Mouse (Mus musculus) neural tube, embryonic 14.5 days (tissue): ENCODE measurements around the gene Igfals. TPM values are rescaled to one million over a fixed set of nuclear protein-coding genes. Genes with fewer than 3 reads are reported as not detected.

ENCODE experiments used
- ATAC-seq: fragments of 200-750 bp; cut with Nextera tagmentation; 2 replicates; pipeline ENCODE4 v1.8.0; 2017; ENCODE audit warnings: low read depth, mild to moderate bottlenecking, moderate TSS enrichment, moderate library complexity
- H3K27ac ChIP-seq: fragments of 300-500 bp; sonication (generic); 2 replicates; pipeline ENCODE4 v1.5.1; 2014; ENCODE audit warnings: low read depth, mild to moderate bottlenecking, control low read depth, low read length, moderate library complexity, mixed read lengths
- H3K27me3 ChIP-seq: fragments of 300-500 bp; sonication (generic); 2 replicates; pipeline ENCODE4 v1.6.1; 2014; ENCODE audit warnings: low read length; ENCODE audit not compliant: control insufficient read depth, insufficient read depth
- H3K36me3 ChIP-seq: fragments of 300-500 bp; sonication (generic); 2 replicates; pipeline ENCODE4 v1.6.1; 2014; ENCODE audit warnings: low read length, mixed read lengths; ENCODE audit not compliant: control insufficient read depth, insufficient read depth
- H3K4me1 ChIP-seq: fragments of 300-500 bp; sonication (generic); 2 replicates; pipeline ENCODE4 v1.6.1; 2014; ENCODE audit warnings: low read length; ENCODE audit not compliant: control insufficient read depth, insufficient read depth
- H3K4me2 ChIP-seq: fragments of 300-500 bp; sonication (generic); 2 replicates; pipeline ENCODE4 v1.6.1; 2014; ENCODE audit warnings: mild to moderate bottlenecking, low read depth, low read length, control low read depth
- H3K4me3 ChIP-seq: fragments of 300-500 bp; sonication (generic); 2 replicates; pipeline ENCODE4 v1.5.1; 2014; ENCODE audit warnings: low read depth, low read length, control low read depth, mixed read lengths
- H3K9ac ChIP-seq: fragments of 300-500 bp; sonication (generic); replicated peaks from 2 replicates; pipeline ENCODE4 v1.6.1; 2014; ENCODE audit warnings: low read depth, mild to moderate bottlenecking, control low read depth, low read length, mixed read lengths
- H3K9me3 ChIP-seq: fragments of 300-500 bp; sonication (generic); 2 replicates; pipeline ENCODE4 v1.6.1; 2016; ENCODE audit warnings: low read length; ENCODE audit not compliant: control insufficient read depth
- WGBS: fragments of 180-500 bp; shearing (Covaris S2); extraction: QIAGEN DNeasy Blood & Tissue Kit; methylation state at CpG from one replicate; pipeline ENCODE4 v1.1.7; 2014; 5-methylcytosine and 5-hydroxymethylcytosine counted together
- polyA plus RNA-seq: library from polyadenylated mRNA; unstranded; fragments of >200 nt; fragmentation: Nextera tagmentation; extraction: Ambion mirVana; gene quantifications from 2 replicates; pipeline ENCODE4 v1.2.1, GENCODE M21; 2014

The Igfals gene
- polyA plus RNA-seq, 1 experiment from 2014 or later: not detected

GRCm38 (mm10) chr17:24902671-24903474 is 37.1 kb downstream of the Igfals start:
- Histone ChIP-seq H3K4me3 (no peak overlapping the region), H3K36me3 (peaks cover 100% of the 10 kb centered on the region), H3K9me3 (no peaks in the 10 kb centered on the region), H3K27ac (no peak overlapping the region), H3K27me3 (no peaks in the 10 kb centered on the region), H3K4me2 (no peak overlapping the region), H3K4me1 (no peaks in the 10 kb centered on the region), H3K9ac (no peak overlapping the region)
- WGBS: 69% methylated on average over 9 of the region's 9 CpGs
- no peak for ATAC-seq

- Histone ChIP-seq H3K36me3 (peaks cover 100% of the 10 kb centered on the region), H3K4me2 (no peak overlapping the region), H3K9ac (no peak overlapping the region), H3K4me1 (no peaks in the 10 kb centered on the region), H3K27ac (no peak overlapping the region), H3K27me3 (no peaks in the 10 kb centered on the region), H3K9me3 (no peaks in the 10 kb centered on the region), H3K4me3 (no peak overlapping the region)
- WGBS: 95% methylated on average over 9 of the region's 9 CpGs
- ATAC-seq: no peak
Measured at GRCm38 (mm10) chr17:24903767-24904166, 38.0 kb downstream of the Igfals start.

GRCm38 (mm10) chr17:24907591-24907990 is 41.8 kb downstream of the Igfals start:
- Histone ChIP-seq H3K9me3 (no peaks in the 10 kb centered on the region), H3K36me3 (peaks cover 89% of the 10 kb centered on the region), H3K4me3 (no peak overlapping the region), H3K4me1 (no peaks in the 10 kb centered on the region), H3K27me3 (no peaks in the 10 kb centered on the region), H3K9ac (no peak overlapping the region), H3K27ac (no peak overlapping the region), H3K4me2 (no peak overlapping the region)
- no peak for ATAC-seq
- 93% methylated on average over 2 of the region's 2 CpGs for WGBS

GRCm38 (mm10) chr17:24913984-24914383 is 48.2 kb downstream of the Igfals start:
- no peak for ATAC-seq
- Histone ChIP-seq H3K36me3 (peaks cover 85% of the 10 kb centered on the region), H3K27me3 (no peaks in the 10 kb centered on the region)

GRCm38 (mm10) chr17:24923246-24923645 is 57.4 kb downstream of the Igfals start:
- Histone ChIP-seq H3K4me1 (no peaks in the 10 kb centered on the region), H3K27ac (no peak overlapping the region), H3K36me3 (peaks cover 87% of the 10 kb centered on the region), H3K4me3 (no peak overlapping the region), H3K4me2 (no peak overlapping the region), H3K9me3 (no peaks in the 10 kb centered on the region), H3K9ac (no peak overlapping the region), H3K27me3 (no peaks in the 10 kb centered on the region)
- 92% methylated on average over 1 of the region's 1 CpGs for whole genome bisulfite sequencing
- no peak for ATAC-seq

More at GRCm38 (mm10) chr17:24913984-24914383, 48.2 kb downstream of the Igfals start:
- no peak overlapping the region for H3K9ac ChIP-seq
- H3K27ac ChIP-seq: no peak overlapping the region
- no peaks in the 10 kb centered on the region for H3K4me1 ChIP-seq
- H3K9me3 ChIP-seq: no peaks in the 10 kb centered on the region
- H3K4me3 ChIP-seq: no peak overlapping the region
- H3K4me2 ChIP-seq: no peak overlapping the region

- no peak overlapping the region for H3K4me2 ChIP-seq
- H3K27ac ChIP-seq: no peak overlapping the region
- H3K27me3 ChIP-seq: no peaks in the 10 kb centered on the region
- peaks cover 5% of the 10 kb centered on the region; the same call in 1 of the 2 replicates for H3K4me1 ChIP-seq
- H3K36me3 ChIP-seq: peaks cover 25% of the 10 kb centered on the region
- no peak for ATAC-seq
- no peak overlapping the region for H3K9ac ChIP-seq
- no peaks in the 10 kb centered on the region for H3K9me3 ChIP-seq
- WGBS: 90% methylated on average over 1 of the region's 1 CpGs
- no peak overlapping the region for H3K4me3 ChIP-seq
Measured at GRCm38 (mm10) chr17:24929506-24929905, 63.7 kb downstream of the Igfals start.

Other genes starting within 250 kb of the Igfals start
- gene Tsc2, start 233.4 kb upstream of the Igfals start, polyA plus RNA-seq: 74.7 and 87.7 TPM in 2 replicates
- 6.8 and 7.3 TPM in 2 replicates for gene Nthl1, start 233.3 kb upstream of the Igfals start, polyA plus RNA-seq
- gene Slc9a3r2, start 215.7 kb upstream of the Igfals start, polyA plus RNA-seq: 49.3 and 52.6 TPM in 2 replicates
- gene Npw, start 207.5 kb upstream of the Igfals start, polyA plus RNA-seq: not detected in 2 replicates
- gene Zfp598, start 196.3 kb upstream of the Igfals start, polyA plus RNA-seq: 22.6 and 24.5 TPM in 2 replicates
- 154 and 196 TPM in 2 replicates for gene Syngr3, start 176.0 kb upstream of the Igfals start, polyA plus RNA-seq
- 37.0 and 40.1 TPM in 2 replicates for gene Gfer, start 169.8 kb upstream of the Igfals start, polyA plus RNA-seq
- 1.3 and 3.3 TPM in 2 replicates for gene Noxo1, start 169.8 kb upstream of the Igfals start, polyA plus RNA-seq
- 59.9 and 70.1 TPM in 2 replicates for gene Tbl3, start 158.3 kb upstream of the Igfals start, polyA plus RNA-seq
- not detected in 2 replicates for gene Rnf151, start 147.9 kb upstream of the Igfals start, polyA plus RNA-seq
- gene Rps2, start 147.9 kb upstream of the Igfals start, polyA plus RNA-seq: 742 and 744 TPM in 2 replicates
- gene Ndufb10, start 141.5 kb upstream of the Igfals start, polyA plus RNA-seq: 296 and 349 TPM in 2 replicates
- gene Rpl3l, start 138.2 kb upstream of the Igfals start, polyA plus RNA-seq: 0.20 TPM in 1 of 2 replicates, not detected in the other
- gene Msrb1, start 129.4 kb upstream of the Igfals start, polyA plus RNA-seq: 21.5 and 27.7 TPM in 2 replicates
- 0.48 TPM in 1 of 2 replicates, not detected in the other for gene Hs3st6, start 113.0 kb upstream of the Igfals start, polyA plus RNA-seq
- not detected in 2 replicates for gene Meiob, start 61.7 kb upstream of the Igfals start, polyA plus RNA-seq
- 69.1 and 77.2 TPM in 2 replicates for gene Hagh, start 25.9 kb upstream of the Igfals start, polyA plus RNA-seq
- gene Fahd1, start 15.6 kb upstream of the Igfals start, polyA plus RNA-seq: 24.4 and 27.6 TPM in 2 replicates
- gene Nubp2, start 20.4 kb downstream of the Igfals start, polyA plus RNA-seq: 69.2 and 75.7 TPM in 2 replicates
- gene Spsb3, start 20.6 kb downstream of the Igfals start, polyA plus RNA-seq: 74.5 and 83.8 TPM in 2 replicates
- 21.4 and 23.7 TPM in 2 replicates for gene Eme2, start 29.1 kb downstream of the Igfals start, polyA plus RNA-seq
- 85.5 and 86.4 TPM in 2 replicates for gene Mrps34, start 29.1 kb downstream of the Igfals start, polyA plus RNA-seq
- 98.0 and 115 TPM in 2 replicates for gene Nme3, start 30.5 kb downstream of the Igfals start, polyA plus RNA-seq
- 88.5 and 93.4 TPM in 2 replicates for gene Mapk8ip3, start 71.0 kb downstream of the Igfals start, polyA plus RNA-seq
- 50.0 and 59.8 TPM in 2 replicates for gene Jpt2, start 94.7 kb downstream of the Igfals start, polyA plus RNA-seq
- 9.2 and 10.1 TPM in 2 replicates for gene Cramp1l, start 149.8 kb downstream of the Igfals start, polyA plus RNA-seq
- gene Ift140, start 150.1 kb downstream of the Igfals start, polyA plus RNA-seq: 18.5 and 21.9 TPM in 2 replicates
- gene Tmem204, start 217.6 kb downstream of the Igfals start, polyA plus RNA-seq: 8.1 and 11.5 TPM in 2 replicates
- gene Telo2, start 250.0 kb downstream of the Igfals start, polyA plus RNA-seq: 46.4 and 51.6 TPM in 2 replicates